Mouse (Mus musculus) megakaryocyte-erythroid progenitor cell, adult 5 weeks (primary cell): ENCODE data around the gene Lmnb2. TPM values are rescaled to one million over a fixed set of nuclear protein-coding genes. Genes with fewer than 3 reads are reported as not detected.

Source experiments
- polyA plus RNA-seq: library from polyadenylated mRNA; stranded (reverse); fragments of >175 nt; gene quantifications from 2 replicates; pipeline ENCODE4 v1.2.3, GENCODE M21; 2012

Gene Lmnb2
- 66.5 and 79.9 TPM in 2 replicates for polyA plus RNA-seq

DNA sequence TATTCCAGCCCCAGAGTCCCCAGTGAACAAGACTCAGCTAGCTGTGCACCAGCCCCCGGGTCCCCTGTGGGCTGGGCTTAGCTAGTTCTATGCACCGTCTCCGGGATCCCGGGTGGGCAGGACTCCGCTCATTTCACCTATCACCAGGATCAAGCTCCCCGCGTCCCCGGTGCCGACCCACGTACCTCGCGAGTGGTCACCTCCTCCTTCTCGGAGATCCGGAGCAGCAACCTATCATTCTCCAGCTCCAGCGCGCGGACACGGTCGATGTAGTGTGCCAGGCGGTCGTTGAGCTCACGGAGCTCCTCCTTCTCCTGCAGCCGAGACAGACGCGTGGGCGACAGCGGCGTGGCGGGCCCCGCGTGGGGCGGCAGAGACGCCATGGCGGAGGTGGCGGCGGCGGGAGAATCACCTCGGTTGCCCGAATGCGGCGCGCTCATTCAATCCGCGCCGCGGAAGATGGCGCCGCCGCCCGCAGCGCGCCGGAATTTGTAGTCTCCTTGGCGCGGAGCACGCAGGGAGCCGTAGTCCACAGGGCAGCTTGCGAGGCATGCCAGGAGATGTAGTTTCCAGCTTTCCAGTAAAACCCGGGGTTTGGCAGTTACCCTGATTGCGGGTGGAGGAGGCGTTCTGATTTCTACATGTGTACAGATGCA lies at the start of gene Lmnb2:
Gene Lmnb2 (minus strand): TSS at position 467 of the 656 bp plus-strand sequence.

DNA sequence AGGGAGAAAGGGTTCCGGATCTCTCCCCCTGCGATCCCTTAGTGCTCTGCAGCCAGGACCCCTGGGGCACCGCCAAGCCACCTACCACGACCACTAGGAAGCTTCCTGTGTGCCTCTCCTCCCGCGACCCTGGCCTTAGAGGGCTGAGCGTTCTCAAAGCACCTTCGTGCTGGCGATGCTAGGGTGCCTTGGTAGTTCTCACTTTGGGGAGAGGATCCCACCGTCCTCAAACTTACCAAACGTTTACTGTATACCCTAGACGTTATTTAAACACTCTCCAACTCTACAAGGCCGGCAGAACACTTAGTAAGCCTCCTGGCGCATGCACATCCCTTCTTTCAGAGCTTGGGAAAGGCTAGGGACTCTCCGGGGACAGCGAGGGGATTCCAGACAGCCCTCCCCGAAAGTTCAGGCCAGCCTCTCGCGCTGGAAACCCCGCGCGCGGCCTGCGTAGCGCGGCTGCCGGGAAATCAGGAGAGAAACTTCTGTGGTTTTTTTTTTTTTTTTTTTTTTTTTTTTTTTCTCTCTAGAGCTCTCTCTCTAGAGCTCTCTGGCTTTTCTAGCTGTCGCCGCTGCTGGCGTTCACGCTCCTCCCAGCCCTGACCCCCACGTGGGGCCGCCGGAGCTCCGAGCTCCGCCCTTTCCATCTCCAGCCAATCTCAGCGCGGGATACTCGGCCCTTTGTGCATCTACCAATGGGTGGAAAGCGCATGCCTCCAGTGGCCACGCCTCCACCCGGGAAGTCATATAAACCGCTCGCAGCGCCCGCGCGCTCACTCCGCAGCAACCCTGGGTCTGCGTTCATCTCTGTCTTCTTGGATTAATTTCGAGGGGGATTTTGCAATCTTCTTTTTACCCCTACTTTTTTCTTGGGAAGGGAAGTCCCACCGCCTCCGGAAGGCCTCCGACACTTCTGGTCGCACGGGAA lies 11.5 kb upstream of the Lmnb2 start, which contains the start of gene Gadd45b:
Gene Gadd45b (plus strand): TSS at position 775 of the 928 bp plus-strand sequence.

DNA sequence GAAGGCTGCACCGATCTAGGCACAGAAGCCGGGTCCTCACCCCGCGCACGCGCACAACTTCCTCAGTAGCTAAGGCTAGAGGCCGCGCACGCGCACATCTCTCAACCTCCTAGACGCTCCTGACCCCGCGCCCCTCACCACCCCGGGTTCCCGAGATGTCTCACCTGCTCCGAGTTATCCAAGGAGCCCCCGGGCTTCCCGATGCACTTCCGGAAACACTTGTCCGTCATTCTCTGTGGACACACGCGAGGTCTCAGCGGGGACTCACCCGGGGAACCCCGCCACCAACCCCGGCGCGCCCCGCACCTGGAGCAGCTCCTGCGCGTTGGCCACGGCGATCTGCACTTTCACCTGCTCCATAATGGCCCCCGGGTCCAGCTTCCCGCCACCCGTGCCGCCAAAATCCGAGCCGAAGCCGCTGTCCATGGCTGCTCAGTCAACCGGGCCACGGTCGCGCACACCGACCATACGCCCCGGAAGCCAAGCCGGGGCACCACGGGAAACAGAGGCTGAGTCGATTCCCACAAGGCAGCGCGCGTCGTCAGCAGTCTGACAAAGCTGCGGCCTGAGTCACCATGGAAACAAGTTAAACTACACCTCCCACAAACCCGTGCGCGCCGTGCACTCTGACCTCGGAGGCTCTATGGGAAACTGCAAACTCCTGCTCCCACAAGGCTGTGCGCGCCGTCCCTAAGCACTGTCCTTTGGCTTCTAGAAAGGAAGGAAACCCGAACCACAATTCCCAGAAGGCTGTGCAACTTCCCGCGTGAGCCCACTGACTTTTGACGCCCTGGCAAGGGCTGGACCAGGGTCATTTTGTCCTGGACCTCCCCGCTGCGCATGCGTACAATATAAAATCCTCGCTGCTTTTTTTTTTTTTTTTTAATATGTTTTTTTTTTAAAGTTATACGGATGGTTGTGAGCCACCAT lies 17.5 kb downstream of the Lmnb2 start, which contains the start of gene Timm13:
Gene Timm13 (minus strand): TSS at position 652 of the 930 bp plus-strand sequence.

DNA sequence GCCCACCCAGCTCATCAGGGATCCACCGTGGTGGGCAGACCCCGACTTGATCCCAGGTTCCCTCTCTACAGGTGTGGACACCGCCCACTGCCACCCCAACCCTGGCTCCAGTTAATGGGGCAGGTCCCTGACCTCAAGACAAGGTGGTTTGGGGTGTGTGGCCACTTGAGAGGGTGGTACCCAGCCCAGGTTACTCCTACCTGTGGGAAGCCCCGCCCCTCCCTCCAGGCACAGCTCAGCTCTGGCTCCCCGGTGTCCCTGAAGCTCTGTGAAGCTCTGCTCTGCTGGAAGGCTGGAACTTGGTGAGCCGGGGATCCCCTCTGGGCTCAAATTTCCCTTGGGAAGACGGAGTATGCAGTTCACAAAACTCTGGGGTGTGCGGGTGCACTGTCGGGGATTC lies 46.5 kb downstream of the Lmnb2 start, which contains the start of gene Tmprss9:
Gene Tmprss9 (plus strand): TSS at position 268 of the 400 bp plus-strand sequence.

DNA sequence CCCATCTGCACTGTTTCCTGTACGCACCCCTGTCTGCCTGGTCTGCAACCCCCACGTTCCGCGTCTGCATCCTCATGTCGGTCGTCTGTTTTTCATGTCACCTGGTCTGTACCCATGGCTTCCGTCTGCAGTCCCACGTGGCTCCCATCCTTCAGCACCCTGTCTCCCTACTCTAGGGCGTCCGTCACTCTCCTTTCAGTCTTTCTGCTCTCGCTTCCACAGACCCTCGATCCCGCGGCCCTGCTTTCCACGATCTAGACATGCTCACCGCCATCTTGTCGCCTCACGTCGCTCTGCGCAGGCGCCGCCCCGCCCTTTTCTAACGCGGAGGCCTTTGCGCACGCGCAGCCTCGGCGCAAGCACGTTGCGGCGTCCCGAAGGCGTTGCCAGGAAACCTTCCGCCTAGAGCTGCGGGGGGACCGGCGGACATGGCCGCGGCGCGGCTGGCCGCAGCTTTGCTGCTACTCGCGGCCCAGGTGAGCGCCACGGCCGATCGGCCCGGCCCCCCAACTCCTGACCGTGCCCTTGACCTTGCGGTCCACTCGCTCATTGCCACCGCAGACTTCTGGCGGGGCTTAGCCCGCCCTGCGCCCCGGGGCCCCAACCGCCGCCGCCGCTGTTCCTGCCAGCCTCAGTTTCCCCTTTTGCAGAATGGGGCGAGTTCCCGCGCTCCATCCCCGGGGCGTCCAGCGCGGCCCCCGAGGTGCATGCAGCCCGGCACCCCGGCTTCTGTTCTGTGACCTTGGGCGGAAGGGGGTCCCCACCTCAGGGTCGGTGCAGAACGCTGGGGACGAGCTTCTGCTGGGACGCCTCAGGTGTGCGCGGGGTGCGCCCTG lies 62.9 kb downstream of the Lmnb2 start, which contains the start of the genes Lsm7 and Sppl2b:
Gene Lsm7 (minus strand): TSS at position 297 of the 836 bp plus-strand sequence.
Gene Sppl2b (plus strand): TSS at position 363 of the 836 bp plus-strand sequence.

Other genes with a start within 250 kb of the Lmnb2 start
- 370 and 381 TPM in 2 replicates for gene Mknk2, start 240.1 kb downstream of the Lmnb2 start, polyA plus RNA-seq
- 37.5 and 39.8 TPM in 2 replicates for gene Mob3a, start 216.3 kb downstream of the Lmnb2 start, polyA plus RNA-seq
- 8.4 and 16.4 TPM in 2 replicates for gene Izumo4, start 216.1 kb downstream of the Lmnb2 start, polyA plus RNA-seq
- gene Ap3d1, start 176.0 kb downstream of the Lmnb2 start, polyA plus RNA-seq = 28.2 and 36.4 TPM in 2 replicates
- gene Dot1l, start 163.0 kb downstream of the Lmnb2 start, polyA plus RNA-seq = 125 and 175 TPM in 2 replicates
- 664 and 723 TPM in 2 replicates for gene Sf3a2, start 120.0 kb downstream of the Lmnb2 start, polyA plus RNA-seq
- 278 and 319 TPM in 2 replicates for gene Plekhj1, start 119.6 kb downstream of the Lmnb2 start, polyA plus RNA-seq
- 2.5 and 3.9 TPM in 2 replicates for gene Amh, start 113.0 kb downstream of the Lmnb2 start, polyA plus RNA-seq
- gene Jsrp1, start 104.7 kb downstream of the Lmnb2 start, polyA plus RNA-seq = 0.26 and 2.1 TPM in 2 replicates
- 4,386 and 4,591 TPM in 2 replicates for gene Oaz1, start 91.6 kb downstream of the Lmnb2 start, polyA plus RNA-seq
- 0.05 and 0.24 TPM in 2 replicates for gene Lingo3, start 74.2 kb downstream of the Lmnb2 start, polyA plus RNA-seq
- gene Lsm7, start 63.0 kb downstream of the Lmnb2 start, polyA plus RNA-seq = 214 and 288 TPM in 2 replicates
- 109 and 110 TPM in 2 replicates for gene Sppl2b, start 63.0 kb downstream of the Lmnb2 start, polyA plus RNA-seq
- 0.01 and 0.02 TPM in 2 replicates for gene Tmprss9, start 46.4 kb downstream of the Lmnb2 start, polyA plus RNA-seq
- gene Timm13, start 17.3 kb downstream of the Lmnb2 start, polyA plus RNA-seq = 320 and 356 TPM in 2 replicates
- gene Gadd45b, start 11.8 kb upstream of the Lmnb2 start, polyA plus RNA-seq = 115 and 126 TPM in 2 replicates
- gene Gng7, start 96.7 kb upstream of the Lmnb2 start, polyA plus RNA-seq = 0.65 and 0.67 TPM in 2 replicates
- 0.02 TPM in 1 of 2 replicates, not detected in the other for gene Diras1, start 107.4 kb upstream of the Lmnb2 start, polyA plus RNA-seq
- 8.5 and 9.1 TPM in 2 replicates for gene Slc39a3, start 119.2 kb upstream of the Lmnb2 start, polyA plus RNA-seq
- gene Sgta, start 141.9 kb upstream of the Lmnb2 start, polyA plus RNA-seq = 180 and 187 TPM in 2 replicates
- 82.5 and 89.0 TPM in 2 replicates for gene Thop1, start 151.8 kb upstream of the Lmnb2 start, polyA plus RNA-seq
- gene Creb3l3, start 180.6 kb upstream of the Lmnb2 start, polyA plus RNA-seq = 0.54 and 0.71 TPM in 2 replicates
- 414 and 429 TPM in 2 replicates for gene Map2k2, start 187.7 kb upstream of the Lmnb2 start, polyA plus RNA-seq
- 140 and 145 TPM in 2 replicates for gene Zbtb7a, start 217.0 kb upstream of the Lmnb2 start, polyA plus RNA-seq
- gene Pias4, start 249.7 kb upstream of the Lmnb2 start, polyA plus RNA-seq = 42.4 and 50.2 TPM in 2 replicates